Comparison of ENCODE assay signal across 8 mouse cellular contexts in the genomic region with DNA sequence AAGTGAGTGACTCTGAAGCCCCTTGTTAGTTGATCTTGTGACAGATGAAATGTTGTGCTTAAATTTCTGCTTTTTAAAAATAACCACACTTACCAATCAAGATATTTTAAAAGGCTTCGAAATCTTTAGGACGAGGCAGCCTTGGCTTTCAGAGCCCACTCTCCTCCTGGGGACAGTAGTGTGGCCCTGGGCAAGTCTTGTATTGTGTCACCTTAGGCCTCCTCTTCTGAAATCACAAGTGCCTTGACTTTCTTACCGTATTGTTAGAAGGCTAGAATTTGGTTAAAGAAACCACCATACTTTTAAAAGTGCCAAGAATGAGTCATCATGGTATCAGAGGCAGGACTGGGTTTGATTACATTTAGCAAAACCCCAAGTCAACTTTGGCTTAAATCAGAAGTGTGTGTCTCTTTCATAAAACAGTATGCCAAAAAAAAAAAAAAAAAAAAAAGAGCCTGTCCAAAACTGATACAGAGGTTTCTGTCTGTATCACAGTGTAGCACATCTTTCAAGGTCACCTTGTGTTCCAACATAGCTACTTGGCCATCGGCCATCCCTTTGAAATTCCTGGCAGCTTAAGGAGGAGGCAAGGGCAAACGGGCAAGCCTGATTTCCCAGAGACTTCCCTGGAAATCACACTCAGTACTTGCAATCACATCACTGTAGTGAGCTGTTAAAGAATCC.
DNase-seq lines count a peak whose midpoint lies in the region; ATAC-seq and TF ChIP-seq lines count a peak whose summit lies in the region.
"Had no signal": no experiment of that assay in that cellular context is flagged by ENCODE, and none has a peak within 500 bp of the region (broad histone marks: within the 10 kb centered on the region; RNA-seq: fewer than 3 reads in every experiment).

No protein-coding gene starts in this region.

- no peak overlapping the region for H3K27ac ChIP-seq in midbrain, embryonic 14.5 days (replicated peaks; ENCODE audit: low read depth, low read length)
- no peak overlapping the region for H3K27ac ChIP-seq in midbrain, embryonic 15.5 days

- DNase-seq in midbrain, embryonic 14.5 days, result peak; percentile 57
- DNase-seq in brain, embryonic 14.5 days (ENCODE audit: low read depth), result peak; percentile 77
- peak; percentile 83 for DNase-seq in kidney, adult 9 months
- DNase-seq in testis, postnatal 14 days (ENCODE audit: low spot score), result peak; percentile 87
- DNase-seq in cerebellum, adult 11 months, result no peak
- DNase-seq in left cerebral cortex, postnatal 36 days (ENCODE audit: low spot score in 2 of 2), result no peak

- TF ChIP-seq CTCF in brain, embryonic 14.5 days (IDR thresholded peaks at IDR 0.05; ENCODE audit: borderline replicate concordance, extremely low read depth, insufficient read depth, insufficient read length), result no peak

- intact Hi-C loops in left cerebral cortex, postnatal 36 days (cut with DNase I), result no loop called here

- peaks cover 26% of the 10 kb centered on the region for H3K36me3 ChIP-seq in midbrain, embryonic 14.5 days (ENCODE audit: control insufficient read depth, insufficient read depth, low read length)
- H3K36me3 ChIP-seq in midbrain, embryonic 15.5 days (replicated peaks), result no peaks in the 10 kb centered on the region; the same call in 1 of the 2 replicates

- no peak overlapping the region for H3K4me3 ChIP-seq in midbrain, embryonic 14.5 days (replicated peaks; ENCODE audit: low read depth, low read length)
- no peak overlapping the region for H3K4me3 ChIP-seq in midbrain, embryonic 15.5 days

- no peaks in the 10 kb centered on the region for H3K9me3 ChIP-seq in midbrain, embryonic 14.5 days (ENCODE audit: control insufficient read depth, low read length)
- H3K9me3 ChIP-seq in midbrain, embryonic 15.5 days, result no peaks in the 10 kb centered on the region

- no peak for ATAC-seq in midbrain, embryonic 14.5 days (ENCODE audit: low FRiP score, low TSS enrichment)
- no peak for ATAC-seq in midbrain, embryonic 15.5 days (replicated peaks)
- ATAC-seq: inflammation-experienced regulatory T-cells, adult 6 months had no signal

- no peak for TF ChIP-seq POLR2A in brain, embryonic 14.5 days (IDR thresholded peaks at IDR 0.05; ENCODE audit: borderline replicate concordance, extremely low read depth, insufficient read depth, insufficient read length, poor library complexity, severe bottlenecking)

- H3K27me3 ChIP-seq in midbrain, embryonic 14.5 days (ENCODE audit: control insufficient read depth, insufficient read depth, low read length), result no peaks in the 10 kb centered on the region
- no peaks in the 10 kb centered on the region for H3K27me3 ChIP-seq in midbrain, embryonic 15.5 days (replicated peaks)

- H3K4me1 ChIP-seq in midbrain, embryonic 14.5 days (ENCODE audit: control insufficient read depth, insufficient read depth, low read length), result peaks cover 8% of the 10 kb centered on the region; the same call in 1 of the 2 replicates
- peaks cover 16% of the 10 kb centered on the region for H3K4me1 ChIP-seq in midbrain, embryonic 15.5 days

- WGBS in midbrain, embryonic 14.5 days, result 83% methylated on average over 5 of the region's 5 CpGs
- 78% methylated on average over 5 of the region's 5 CpGs for WGBS in midbrain, embryonic 15.5 days

- no peak overlapping the region for H3K9ac ChIP-seq in midbrain, embryonic 14.5 days (replicated peaks; ENCODE audit: low read length)
- H3K9ac ChIP-seq in midbrain, embryonic 15.5 days, result no peak overlapping the region

- no peak overlapping the region for H3K4me2 ChIP-seq in midbrain, embryonic 14.5 days (ENCODE audit: low read length)
- H3K4me2 ChIP-seq in midbrain, embryonic 15.5 days, result no peak overlapping the region

Comparison
In these comparisons a context has a peak if more than half of its experiments do, and no peak if none do; other contexts are left out.
1. DNase-seq: peak in midbrain, embryonic 14.5 days (single experiment), brain, embryonic 14.5 days (single experiment), kidney, adult 9 months (single experiment) and testis, postnatal 14 days (single experiment); none in cerebellum, adult 11 months (single experiment) and left cerebral cortex, postnatal 36 days (0 of 2).